Mouse (Mus musculus) testis, adult 2 months (tissue): ENCODE data around the gene Ksr2. TPM values are rescaled to one million over a fixed set of nuclear protein-coding genes. Genes with fewer than 3 reads are reported as not detected.

Source experiments
- H3K27ac ChIP-seq: fragments of 200-500 bp; 2 replicates; pipeline ENCODE4 v1.5.1; 2012; ENCODE audit warnings: low read depth, low read length; ENCODE audit not compliant: control insufficient read depth, insufficient read depth
- H3K27me3 ChIP-seq: fragments of 200-500 bp; 2 replicates; pipeline ENCODE4 v1.6.1; 2012; ENCODE audit warnings: mild to moderate bottlenecking, low read length, moderate library complexity; ENCODE audit not compliant: control insufficient read depth, insufficient read depth
- H3K36me3 ChIP-seq: fragments of 200-500 bp; 2 replicates; pipeline ENCODE4 v1.6.1; 2012; ENCODE audit warnings: mild to moderate bottlenecking, low read length; ENCODE audit not compliant: control insufficient read depth, insufficient read depth
- H3K4me1 ChIP-seq: fragments of 200-500 bp; 2 replicates; pipeline ENCODE4 v1.6.1; 2012; ENCODE audit warnings: low read length; ENCODE audit not compliant: control insufficient read depth, insufficient read depth
- H3K4me3 ChIP-seq: fragments of 200-500 bp; 2 replicates; pipeline ENCODE4 v1.5.1; 2012; ENCODE audit warnings: low read depth, mild to moderate bottlenecking, low read length, moderate library complexity, mixed read lengths; ENCODE audit not compliant: control insufficient read depth
- CTCF ChIP-seq: fragments of 200-500 bp; IDR thresholded peaks from 2 replicates; pipeline ENCODE4 v1.5.1; 2012; ENCODE audit warnings: low read depth, mild to moderate bottlenecking, inconsistent platforms, low read length, moderate library complexity; ENCODE audit not compliant: control insufficient read depth, insufficient read depth, insufficient replicate concordance
- POLR2A ChIP-seq: fragments of 200-500 bp; IDR thresholded peaks from 2 replicates; pipeline ENCODE4 v1.6.1; 2012; ENCODE audit warnings: low read depth, mild to moderate bottlenecking, inconsistent platforms, low read length, moderate library complexity; ENCODE audit not compliant: control insufficient read depth
- polyA plus RNA-seq: library from polyadenylated mRNA; depleted of rRNA; stranded (reverse); fragments of >200 nt; gene quantifications from 2 replicates; pipeline ENCODE4 v1.2.3, GENCODE M21; 2012

The Ksr2 gene
- polyA plus RNA-seq, 1 experiment: 2.0 TPM

GRCm38 (mm10) chr5:117556570-117556969, 142.8 kb downstream of the Ksr2 start:
- Histone ChIP-seq H3K27ac (no peak overlapping the region), H3K36me3 (no peaks in the 10 kb centered on the region)
- TF ChIP-seq CTCF (no peak), POLR2A (no peak)

DNA sequence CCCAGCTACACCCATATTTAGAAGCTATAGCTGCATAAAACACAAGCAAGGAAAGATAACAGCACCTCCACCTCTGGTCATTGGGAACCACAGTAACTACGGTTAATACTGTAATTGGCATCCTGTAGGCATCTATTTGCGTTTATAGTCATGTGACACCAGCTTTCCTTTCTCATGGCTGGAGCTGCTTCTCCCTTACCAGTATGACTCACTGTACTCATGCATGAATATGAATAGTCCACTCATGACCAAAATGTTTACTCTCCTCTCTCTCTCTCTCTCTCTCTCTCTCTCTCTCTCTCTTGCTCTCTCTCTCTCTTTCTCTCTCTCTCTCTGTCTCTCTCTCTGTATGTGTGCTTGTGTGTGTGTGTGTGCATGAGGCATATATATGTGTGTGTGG, 147.3 kb downstream of the Ksr2 start:
- TF ChIP-seq POLR2A (no peak), CTCF (no peak)
- Histone ChIP-seq H3K27me3 (no peaks in the 10 kb centered on the region), H3K4me3 (no peak overlapping the region), H3K36me3 (no peaks in the 10 kb centered on the region), H3K27ac (no peak overlapping the region), H3K4me1 (no peaks in the 10 kb centered on the region)

More at GRCm38 (mm10) chr5:117556570-117556969, 142.8 kb downstream of the Ksr2 start:
- H3K4me3 ChIP-seq: no peak overlapping the region
- H3K27me3 ChIP-seq: no peaks in the 10 kb centered on the region
- peaks cover 4% of the 10 kb centered on the region; the same call in 1 of the 2 replicates for H3K4me1 ChIP-seq

- no peaks in the 10 kb centered on the region for H3K4me1 ChIP-seq
Measured at GRCm38 (mm10) chr5:117566051-117566665, 152.4 kb downstream of the Ksr2 start.

GRCm38 (mm10) chr5:117569190-117569795, 155.5 kb downstream of the Ksr2 start:
- H3K4me3 ChIP-seq: no peak overlapping the region
- H3K27ac ChIP-seq: no peak overlapping the region
- no peak for TF ChIP-seq POLR2A
- TF ChIP-seq CTCF: no peak
- H3K36me3 ChIP-seq: no peaks in the 10 kb centered on the region
- H3K27me3 ChIP-seq: no peaks in the 10 kb centered on the region
- H3K4me1 ChIP-seq: no peaks in the 10 kb centered on the region

More at GRCm38 (mm10) chr5:117566051-117566665, 152.4 kb downstream of the Ksr2 start:
- no peaks in the 10 kb centered on the region for H3K27me3 ChIP-seq
- no peak overlapping the region for H3K4me3 ChIP-seq
- no peaks in the 10 kb centered on the region for H3K36me3 ChIP-seq
- no peak overlapping the region for H3K27ac ChIP-seq
- TF ChIP-seq POLR2A (no peak), CTCF (no peak)

DNA sequence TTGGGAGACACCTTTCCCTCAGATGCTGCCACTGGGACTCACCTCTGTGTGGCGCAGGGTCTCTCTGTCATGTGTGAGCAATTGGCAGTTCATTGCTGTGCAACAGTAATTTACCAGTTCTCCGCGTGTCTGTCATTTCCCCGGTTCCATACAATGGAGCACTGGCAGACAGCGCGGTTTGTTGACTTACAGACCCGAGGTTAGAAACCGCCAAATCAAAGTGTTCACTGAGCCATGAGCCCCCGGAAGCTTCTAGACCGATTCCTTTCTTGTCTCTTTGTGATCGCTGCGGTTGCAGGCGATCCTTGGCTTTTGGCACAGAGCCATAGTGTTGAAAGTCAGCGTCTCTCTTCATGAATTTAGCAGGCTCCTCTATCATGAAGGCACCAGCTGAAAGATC, 158.6 kb downstream of the Ksr2 start:
- H3K4me1 ChIP-seq: no peaks in the 10 kb centered on the region

DNA sequence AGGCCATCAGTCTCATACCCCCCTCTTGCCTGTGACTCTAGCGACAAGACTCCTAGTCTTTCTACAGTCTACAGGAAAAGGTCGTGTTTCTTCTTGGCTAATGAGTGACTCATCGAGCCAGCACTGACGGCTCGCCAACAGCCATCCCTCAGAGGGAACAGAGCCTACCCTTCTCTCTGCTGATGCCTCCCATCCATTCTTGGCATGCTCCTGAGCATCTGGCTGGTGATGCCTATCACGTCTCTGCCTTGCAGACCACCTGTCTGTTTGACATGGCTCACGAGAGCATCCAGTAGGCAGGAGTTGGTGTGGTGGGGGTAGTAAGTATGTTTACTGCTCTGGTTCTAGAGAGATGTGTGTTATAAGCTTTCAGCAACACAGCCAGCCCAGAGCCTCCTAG, 161.1 kb downstream of the Ksr2 start:
- no peaks in the 10 kb centered on the region for H3K27me3 ChIP-seq
- H3K36me3 ChIP-seq: no peaks in the 10 kb centered on the region
- no peak overlapping the region for H3K27ac ChIP-seq
- no peaks in the 10 kb centered on the region for H3K4me1 ChIP-seq
- no peak for TF ChIP-seq POLR2A
- no peak for TF ChIP-seq CTCF
- no peak overlapping the region for H3K4me3 ChIP-seq

More for the DNA sequence above, 158.6 kb downstream of the Ksr2 start:
- Histone ChIP-seq H3K27ac (no peak overlapping the region), H3K27me3 (no peaks in the 10 kb centered on the region), H3K4me3 (no peak overlapping the region), H3K36me3 (no peaks in the 10 kb centered on the region)
- no peak for TF ChIP-seq POLR2A
- no peak for TF ChIP-seq CTCF

GRCm38 (mm10) chr5:117577598-117577997, 163.8 kb downstream of the Ksr2 start:
- no peaks in the 10 kb centered on the region for H3K4me1 ChIP-seq
- TF ChIP-seq POLR2A (no peak), CTCF (no peak)
- no peaks in the 10 kb centered on the region for H3K36me3 ChIP-seq
- H3K4me3 ChIP-seq: no peak overlapping the region
- no peaks in the 10 kb centered on the region for H3K27me3 ChIP-seq
- no peak overlapping the region for H3K27ac ChIP-seq
